Mouse (Mus musculus) neural tube, embryonic 14.5 days (tissue): ENCODE measurements around the gene Phf3. TPM values are rescaled to one million over a fixed set of nuclear protein-coding genes. Genes with fewer than 3 reads are reported as not detected.
A peak's percentile ranks its signal among the peaks of the same experiment; 100 is the strongest.

Source experiments
- ATAC-seq: fragments of 200-750 bp; cut with Nextera tagmentation; 2 replicates; pipeline ENCODE4 v1.8.0; 2017; ENCODE audit warnings: low read depth, mild to moderate bottlenecking, moderate TSS enrichment, moderate library complexity
- H3K27ac ChIP-seq: fragments of 300-500 bp; sonication (generic); 2 replicates; pipeline ENCODE4 v1.5.1; 2014; ENCODE audit warnings: low read depth, mild to moderate bottlenecking, control low read depth, low read length, moderate library complexity, mixed read lengths
- H3K27me3 ChIP-seq: fragments of 300-500 bp; sonication (generic); 2 replicates; pipeline ENCODE4 v1.6.1; 2014; ENCODE audit warnings: low read length; ENCODE audit not compliant: control insufficient read depth, insufficient read depth
- H3K36me3 ChIP-seq: fragments of 300-500 bp; sonication (generic); 2 replicates; pipeline ENCODE4 v1.6.1; 2014; ENCODE audit warnings: low read length, mixed read lengths; ENCODE audit not compliant: control insufficient read depth, insufficient read depth
- H3K4me1 ChIP-seq: fragments of 300-500 bp; sonication (generic); 2 replicates; pipeline ENCODE4 v1.6.1; 2014; ENCODE audit warnings: low read length; ENCODE audit not compliant: control insufficient read depth, insufficient read depth
- H3K4me2 ChIP-seq: fragments of 300-500 bp; sonication (generic); 2 replicates; pipeline ENCODE4 v1.6.1; 2014; ENCODE audit warnings: mild to moderate bottlenecking, low read depth, low read length, control low read depth
- H3K4me3 ChIP-seq: fragments of 300-500 bp; sonication (generic); 2 replicates; pipeline ENCODE4 v1.5.1; 2014; ENCODE audit warnings: low read depth, low read length, control low read depth, mixed read lengths
- H3K9ac ChIP-seq: fragments of 300-500 bp; sonication (generic); replicated peaks from 2 replicates; pipeline ENCODE4 v1.6.1; 2014; ENCODE audit warnings: low read depth, mild to moderate bottlenecking, control low read depth, low read length, mixed read lengths
- H3K9me3 ChIP-seq: fragments of 300-500 bp; sonication (generic); 2 replicates; pipeline ENCODE4 v1.6.1; 2016; ENCODE audit warnings: low read length; ENCODE audit not compliant: control insufficient read depth
- WGBS: fragments of 180-500 bp; shearing (Covaris S2); extraction: QIAGEN DNeasy Blood & Tissue Kit; methylation state at CpG from one replicate; pipeline ENCODE4 v1.1.7; 2014; 5-methylcytosine and 5-hydroxymethylcytosine counted together
- polyA plus RNA-seq: library from polyadenylated mRNA; unstranded; fragments of >200 nt; fragmentation: Nextera tagmentation; extraction: Ambion mirVana; gene quantifications from 2 replicates; pipeline ENCODE4 v1.2.1, GENCODE M21; 2014

Phf3 gene
- polyA plus RNA-seq, 1 experiment from 2014 or later: 71.4 TPM

DNA sequence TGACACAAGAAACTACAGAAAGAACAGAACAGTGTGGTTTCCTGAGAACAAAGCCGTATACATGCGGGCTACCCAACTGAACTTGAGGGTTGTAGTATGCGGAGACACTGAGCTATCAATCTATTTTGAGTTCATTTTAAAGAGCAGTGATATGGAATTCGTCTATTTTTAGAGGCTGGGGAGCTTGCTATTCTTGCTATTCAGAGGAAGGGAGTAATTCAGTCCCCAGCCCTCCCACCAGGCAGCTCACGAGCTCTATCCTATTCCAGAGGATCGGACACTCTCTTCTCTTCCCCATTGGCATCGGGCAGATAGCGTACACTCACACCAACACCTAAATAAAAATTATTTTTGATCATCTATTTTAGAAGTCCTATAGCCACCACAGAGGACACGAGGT, 87.1 kb downstream of the Phf3 start:
- ATAC-seq: no peak
- Histone ChIP-seq H3K9me3 (no peaks in the 10 kb centered on the region), H3K9ac (no peak overlapping the region), H3K4me1 (no peaks in the 10 kb centered on the region), H3K27me3 (no peaks in the 10 kb centered on the region), H3K4me2 (no peak overlapping the region), H3K27ac (no peak overlapping the region), H3K4me3 (no peak overlapping the region), H3K36me3 (no peaks in the 10 kb centered on the region)
- WGBS: 89% methylated on average over 9 of the region's 9 CpGs

- H3K9ac ChIP-seq: no peak overlapping the region
- no peaks in the 10 kb centered on the region for H3K36me3 ChIP-seq
- no peaks in the 10 kb centered on the region for H3K9me3 ChIP-seq
- no peak overlapping the region for H3K4me2 ChIP-seq
- no peak for ATAC-seq
- no peaks in the 10 kb centered on the region for H3K27me3 ChIP-seq
- 78% methylated on average over 6 of the region's 6 CpGs for WGBS
- no peak overlapping the region for H3K4me3 ChIP-seq
- H3K4me1 ChIP-seq: no peaks in the 10 kb centered on the region
- H3K27ac ChIP-seq: no peak overlapping the region
Observed at GRCm38 (mm10) chr1:30783741-30784140, 90.0 kb downstream of the Phf3 start.

GRCm38 (mm10) chr1:30780293-30780692, 93.4 kb downstream of the Phf3 start:
- Histone ChIP-seq H3K4me3 (no peak overlapping the region), H3K9ac (no peak overlapping the region), H3K4me2 (no peak overlapping the region), H3K27me3 (no peaks in the 10 kb centered on the region), H3K9me3 (no peaks in the 10 kb centered on the region), H3K36me3 (no peaks in the 10 kb centered on the region), H3K4me1 (no peaks in the 10 kb centered on the region), H3K27ac (no peak overlapping the region)
- 53% methylated on average over 6 of the region's 6 CpGs for WGBS
- no peak for ATAC-seq

- H3K9me3 ChIP-seq: no peaks in the 10 kb centered on the region
- no peaks in the 10 kb centered on the region for H3K36me3 ChIP-seq
- 88% methylated on average over 3 of the region's 3 CpGs for WGBS
- no peak overlapping the region for H3K9ac ChIP-seq
- H3K4me2 ChIP-seq: no peak overlapping the region
- H3K27ac ChIP-seq: no peak overlapping the region
- H3K27me3 ChIP-seq: no peaks in the 10 kb centered on the region
- ATAC-seq: no peak
- H3K4me3 ChIP-seq: no peak overlapping the region
- no peaks in the 10 kb centered on the region for H3K4me1 ChIP-seq
Observed at GRCm38 (mm10) chr1:30779562-30779961, 94.2 kb downstream of the Phf3 start.

DNA sequence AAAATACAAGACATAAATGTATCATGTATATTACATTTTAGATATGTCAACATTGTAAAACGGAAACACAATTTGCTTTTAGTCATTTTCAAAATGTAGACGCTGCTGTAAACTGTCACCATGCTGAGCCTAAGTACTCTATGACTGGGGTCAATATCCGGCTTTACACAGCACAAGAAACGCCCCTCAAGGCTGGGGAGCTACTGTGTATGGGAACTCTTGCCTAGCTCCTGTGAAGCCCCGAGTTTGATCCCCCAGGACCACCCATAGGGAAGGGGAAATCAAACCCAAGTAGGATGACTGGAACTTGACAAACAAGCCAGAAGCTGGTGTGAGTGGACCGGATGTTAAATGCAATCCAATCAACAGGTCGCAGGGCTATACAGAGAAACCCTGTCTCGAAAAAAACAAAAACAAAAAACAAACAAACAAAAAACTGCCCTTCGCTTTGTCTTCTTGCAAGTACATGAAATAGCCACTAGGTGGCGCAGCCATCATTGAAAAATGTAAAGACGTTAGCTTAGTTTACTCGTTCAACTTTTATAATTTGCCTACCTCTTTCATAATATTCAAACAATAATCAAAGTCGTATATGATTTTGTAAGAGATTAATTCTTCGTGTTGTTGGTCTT, 95.2 kb downstream of the Phf3 start:
- Histone ChIP-seq H3K27ac (no peak overlapping the region), H3K36me3 (no peaks in the 10 kb centered on the region), H3K9ac (no peak overlapping the region; the same call in 1 of the 2 replicates), H3K27me3 (no peaks in the 10 kb centered on the region), H3K4me3 (no peak overlapping the region), H3K9me3 (no peaks in the 10 kb centered on the region), H3K4me2 (0 out of 2 replicates have a peak overlapping the region, but pooled peaks have one; percentile 21), H3K4me1 (no peaks in the 10 kb centered on the region)
- WGBS: 22% methylated on average over 14 of the region's 14 CpGs
- no peak for ATAC-seq

- H3K27ac ChIP-seq: no peak overlapping the region
- H3K9ac ChIP-seq: no peak overlapping the region
- no peaks in the 10 kb centered on the region for H3K27me3 ChIP-seq
- no peaks in the 10 kb centered on the region for H3K9me3 ChIP-seq
- 69% methylated on average over 2 of the region's 2 CpGs for WGBS
- no peak overlapping the region for H3K4me3 ChIP-seq
- no peak overlapping the region for H3K4me2 ChIP-seq
- ATAC-seq: no peak
- H3K4me1 ChIP-seq: no peaks in the 10 kb centered on the region
- no peaks in the 10 kb centered on the region for H3K36me3 ChIP-seq
Observed at GRCm38 (mm10) chr1:30776196-30776595, 97.5 kb downstream of the Phf3 start.

- Histone ChIP-seq H3K4me2 (no peak overlapping the region), H3K9me3 (no peaks in the 10 kb centered on the region), H3K27me3 (no peaks in the 10 kb centered on the region), H3K4me1 (no peaks in the 10 kb centered on the region), H3K27ac (no peak overlapping the region), H3K9ac (no peak overlapping the region), H3K4me3 (no peak overlapping the region), H3K36me3 (no peaks in the 10 kb centered on the region)
- WGBS: 89% methylated on average over 6 of the region's 6 CpGs
- no peak for ATAC-seq
Observed at GRCm38 (mm10) chr1:30773662-30774061, 100.1 kb downstream of the Phf3 start.

- Histone ChIP-seq H3K27me3 (no peaks in the 10 kb centered on the region), H3K4me1 (no peaks in the 10 kb centered on the region), H3K9ac (no peak overlapping the region), H3K9me3 (no peaks in the 10 kb centered on the region), H3K4me2 (no peak overlapping the region), H3K36me3 (no peaks in the 10 kb centered on the region), H3K27ac (no peak overlapping the region), H3K4me3 (no peak overlapping the region)
- no peak for ATAC-seq
- WGBS: 81% methylated on average over 7 of the region's 7 CpGs
Observed at GRCm38 (mm10) chr1:30772851-30773250, 100.9 kb downstream of the Phf3 start.

DNA sequence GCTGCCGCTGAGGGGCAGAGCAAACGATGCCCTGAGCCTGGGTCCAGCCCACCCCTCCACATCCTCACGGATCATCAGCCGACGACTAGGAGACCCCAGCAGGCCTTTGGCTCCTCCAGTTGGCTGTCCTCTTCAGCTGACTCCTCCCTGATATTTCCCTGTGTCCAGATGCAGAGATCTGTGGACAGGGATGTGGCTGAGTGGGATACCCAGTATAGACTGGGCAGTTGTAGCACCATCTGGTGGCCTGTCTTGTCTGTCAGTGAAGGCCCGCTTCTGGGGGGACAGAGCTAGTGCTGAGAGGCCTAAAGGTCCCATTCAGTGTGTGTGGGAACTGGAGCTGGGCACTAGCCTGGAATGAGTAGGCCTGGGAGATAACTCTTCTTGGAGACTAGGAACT, 101.9 kb downstream of the Phf3 start:
- WGBS: 74% methylated on average over 6 of the region's 6 CpGs
- Histone ChIP-seq H3K9me3 (no peaks in the 10 kb centered on the region), H3K27ac (no peak overlapping the region), H3K9ac (no peak overlapping the region), H3K4me3 (no peak overlapping the region), H3K4me1 (no peaks in the 10 kb centered on the region), H3K36me3 (no peaks in the 10 kb centered on the region), H3K4me2 (no peak overlapping the region), H3K27me3 (no peaks in the 10 kb centered on the region)
- no peak for ATAC-seq
